Mouse (Mus musculus): ENCODE results near the gene Adamts12.

GRCm38 (mm10) chr15:11014931-11015330 lies 49.7 kb upstream of the Adamts12 start:
- TF ChIP-seq POLR2A (IDR thresholded peaks at IDR 0.05; ENCODE audit: low read depth, low read length) (no peak), CTCF (IDR thresholded peaks at IDR 0.05; ENCODE audit: extremely low read depth, insufficient read depth, insufficient read length, insufficient replicate concordance) (no peak)

Data from spleen, adult 2 months (tissue).